Mouse (Mus musculus): Measurements from ENCODE around the gene Eif4a3.

- no peak for TF ChIP-seq GATA1 (IDR thresholded peaks at IDR 0.05; ENCODE audit: low read length)
- no peak for TF ChIP-seq TAL1 (IDR thresholded peaks at IDR 0.05; ENCODE audit: low read length)
These were observed 50.9 kb downstream of the Eif4a3 start for GRCm38 (mm10) chr11:119249011-119249410.
